Mouse (Mus musculus): ENCODE data around the gene Hmmr. TPM values are rescaled to one million over a fixed set of nuclear protein-coding genes. Genes with fewer than 3 reads are reported as not detected.

Hmmr gene
- 60.1 and 63.6 TPM in 2 replicates for polyA plus RNA-seq (2014; fragmentation: Nextera tagmentation; extraction: Ambion mirVana)

- no peaks in the 10 kb centered on the region for H3K27me3 ChIP-seq (ENCODE audit: control insufficient read depth, insufficient read depth, low read length)
- peak; percentile 99 for ATAC-seq (replicated peaks; ENCODE audit: insufficient number of reproducible peaks, low FRiP score, low TSS enrichment)
- H3K36me3 ChIP-seq (ENCODE audit: control insufficient read depth, insufficient read depth, low read length): peaks cover 12% of the 10 kb centered on the region
- no peaks in the 10 kb centered on the region for H3K9me3 ChIP-seq (replicated peaks; ENCODE audit: control insufficient read depth, low read length)
- peak within 1 kb of the TSS; percentile 91 for H3K4me3 ChIP-seq (ENCODE audit: low read depth, low read length)
- WGBS (ENCODE audit: insufficient replicate concordance): under 1% methylated on average over 52 of the region's 52 CpGs
- H3K27ac ChIP-seq (ENCODE audit: low read depth, low read length): peak within 1 kb of the TSS; percentile 80
- peak within 1 kb of the TSS; percentile 85 for H3K4me2 ChIP-seq
- peaks cover 11% of the 10 kb centered on the region for H3K4me1 ChIP-seq (ENCODE audit: control insufficient read depth, insufficient read depth, low read length)
- H3K9ac ChIP-seq (ENCODE audit: low read depth, low read length): peak within 1 kb of the TSS; percentile 97
Measured at GRCm38 (mm10) chr11:40733339-40734174, at the start of gene Hmmr, which contains the start of gene Nudcd2. TSS of gene Hmmr (minus strand) at chr11:40733422. TSS of gene Nudcd2 (plus strand) at chr11:40733667.

GRCm38 (mm10) chr11:40781857-40782256, 48.6 kb upstream of the Hmmr start:
- H3K27ac ChIP-seq (ENCODE audit: low read depth, low read length): no peak overlapping the region
- H3K9me3 ChIP-seq (replicated peaks; ENCODE audit: control insufficient read depth, low read length): no peaks in the 10 kb centered on the region
- no peak overlapping the region for H3K9ac ChIP-seq (ENCODE audit: low read depth, low read length)
- no peak overlapping the region for H3K4me3 ChIP-seq (ENCODE audit: low read depth, low read length)
- no peaks in the 10 kb centered on the region for H3K36me3 ChIP-seq (ENCODE audit: control insufficient read depth, insufficient read depth, low read length)
- no peak overlapping the region for H3K4me2 ChIP-seq
- H3K4me1 ChIP-seq (ENCODE audit: control insufficient read depth, insufficient read depth, low read length): no peaks in the 10 kb centered on the region
- H3K27me3 ChIP-seq (ENCODE audit: control insufficient read depth, insufficient read depth, low read length): no peaks in the 10 kb centered on the region
- 63% methylated on average over 2 of the region's 2 CpGs for WGBS (ENCODE audit: insufficient replicate concordance)
- no peak for ATAC-seq (replicated peaks; ENCODE audit: insufficient number of reproducible peaks, low FRiP score, low TSS enrichment)

- Histone ChIP-seq H3K9ac (ENCODE audit: low read depth, low read length) (no peak overlapping the region), H3K4me3 (ENCODE audit: low read depth, low read length) (no peak overlapping the region), H3K9me3 (replicated peaks; ENCODE audit: control insufficient read depth, low read length) (no peaks in the 10 kb centered on the region), H3K36me3 (ENCODE audit: control insufficient read depth, insufficient read depth, low read length) (no peaks in the 10 kb centered on the region), H3K27ac (ENCODE audit: low read depth, low read length) (no peak overlapping the region), H3K4me2 (0 out of 2 replicates have a peak overlapping the region, but pooled peaks have one; percentile 4), H3K27me3 (ENCODE audit: control insufficient read depth, insufficient read depth, low read length) (no peaks in the 10 kb centered on the region), H3K4me1 (ENCODE audit: control insufficient read depth, insufficient read depth, low read length) (no peaks in the 10 kb centered on the region)
- ATAC-seq (replicated peaks; ENCODE audit: insufficient number of reproducible peaks, low FRiP score, low TSS enrichment): no peak
- WGBS (ENCODE audit: insufficient replicate concordance): 46% methylated on average over 12 of the region's 12 CpGs
Measured at GRCm38 (mm10) chr11:40775315-40776269, 42.4 kb upstream of the Hmmr start.

- H3K36me3 ChIP-seq (ENCODE audit: control insufficient read depth, insufficient read depth, low read length): no peaks in the 10 kb centered on the region
- H3K4me3 ChIP-seq (ENCODE audit: low read depth, low read length): no peak overlapping the region
- H3K9me3 ChIP-seq (replicated peaks; ENCODE audit: control insufficient read depth, low read length): no peaks in the 10 kb centered on the region
- WGBS (ENCODE audit: insufficient replicate concordance): 75% methylated on average over 4 of the region's 4 CpGs
- no peaks in the 10 kb centered on the region for H3K4me1 ChIP-seq (ENCODE audit: control insufficient read depth, insufficient read depth, low read length)
- no peak for ATAC-seq (replicated peaks; ENCODE audit: insufficient number of reproducible peaks, low FRiP score, low TSS enrichment)
- no peak overlapping the region for H3K9ac ChIP-seq (ENCODE audit: low read depth, low read length)
- H3K27ac ChIP-seq (ENCODE audit: low read depth, low read length): no peak overlapping the region
- no peak overlapping the region for H3K4me2 ChIP-seq
- H3K27me3 ChIP-seq (ENCODE audit: control insufficient read depth, insufficient read depth, low read length): no peaks in the 10 kb centered on the region
Measured at GRCm38 (mm10) chr11:40764690-40765089, 31.5 kb upstream of the Hmmr start.

GRCm38 (mm10) chr11:40763395-40763794, 30.2 kb upstream of the Hmmr start:
- Histone ChIP-seq H3K4me1 (ENCODE audit: control insufficient read depth, insufficient read depth, low read length) (no peaks in the 10 kb centered on the region), H3K4me2 (no peak overlapping the region), H3K36me3 (ENCODE audit: control insufficient read depth, insufficient read depth, low read length) (no peaks in the 10 kb centered on the region), H3K4me3 (ENCODE audit: low read depth, low read length) (no peak overlapping the region), H3K27me3 (ENCODE audit: control insufficient read depth, insufficient read depth, low read length) (no peaks in the 10 kb centered on the region), H3K9ac (ENCODE audit: low read depth, low read length) (no peak overlapping the region), H3K27ac (ENCODE audit: low read depth, low read length) (no peak overlapping the region), H3K9me3 (replicated peaks; ENCODE audit: control insufficient read depth, low read length) (no peaks in the 10 kb centered on the region)
- no peak for ATAC-seq (replicated peaks; ENCODE audit: insufficient number of reproducible peaks, low FRiP score, low TSS enrichment)
- 37% methylated on average over 2 of the region's 2 CpGs for WGBS (ENCODE audit: insufficient replicate concordance)

GRCm38 (mm10) chr11:40759896-40760295, 26.7 kb upstream of the Hmmr start:
- H3K9me3 ChIP-seq (replicated peaks; ENCODE audit: control insufficient read depth, low read length): no peaks in the 10 kb centered on the region
- no peaks in the 10 kb centered on the region for H3K27me3 ChIP-seq (ENCODE audit: control insufficient read depth, insufficient read depth, low read length)
- no peaks in the 10 kb centered on the region for H3K4me1 ChIP-seq (ENCODE audit: control insufficient read depth, insufficient read depth, low read length)
- no peaks in the 10 kb centered on the region for H3K36me3 ChIP-seq (ENCODE audit: control insufficient read depth, insufficient read depth, low read length)
- H3K4me2 ChIP-seq: no peak overlapping the region
- WGBS (ENCODE audit: insufficient replicate concordance): 83% methylated on average over 8 of the region's 8 CpGs
- no peak overlapping the region for H3K4me3 ChIP-seq (ENCODE audit: low read depth, low read length)
- H3K27ac ChIP-seq (ENCODE audit: low read depth, low read length): no peak overlapping the region
- ATAC-seq (replicated peaks; ENCODE audit: insufficient number of reproducible peaks, low FRiP score, low TSS enrichment): no peak
- H3K9ac ChIP-seq (ENCODE audit: low read depth, low read length): no peak overlapping the region

GRCm38 (mm10) chr11:40755968-40756367, 22.7 kb upstream of the Hmmr start:
- Histone ChIP-seq H3K9ac (ENCODE audit: low read depth, low read length) (0 out of 2 replicates have a peak overlapping the region, but pooled peaks have one; percentile 34), H3K4me2 (peak overlapping the region; percentile 80), H3K9me3 (replicated peaks; ENCODE audit: control insufficient read depth, low read length) (no peaks in the 10 kb centered on the region), H3K4me1 (ENCODE audit: control insufficient read depth, insufficient read depth, low read length) (0 out of 2 replicates have a peak, but pooled peaks cover 3% of the 10 kb centered on the region), H3K27ac (ENCODE audit: low read depth, low read length) (no peak overlapping the region), H3K36me3 (ENCODE audit: control insufficient read depth, insufficient read depth, low read length) (no peaks in the 10 kb centered on the region), H3K4me3 (ENCODE audit: low read depth, low read length) (no peak overlapping the region; the same call in 1 of the 2 replicates), H3K27me3 (ENCODE audit: control insufficient read depth, insufficient read depth, low read length) (no peaks in the 10 kb centered on the region)
- WGBS (ENCODE audit: insufficient replicate concordance): 89% methylated on average over 8 of the region's 8 CpGs
- no peak for ATAC-seq (replicated peaks; ENCODE audit: insufficient number of reproducible peaks, low FRiP score, low TSS enrichment)

- peak within 1 kb of the TSS; percentile 90 for H3K4me3 ChIP-seq (ENCODE audit: low read depth, low read length)
- under 1% methylated on average over 25 of the region's 25 CpGs for WGBS (ENCODE audit: insufficient replicate concordance)
- peak within 1 kb of the TSS; percentile 80 for H3K4me2 ChIP-seq
- no peaks in the 10 kb centered on the region for H3K9me3 ChIP-seq (replicated peaks; ENCODE audit: control insufficient read depth, low read length)
- no peaks in the 10 kb centered on the region for H3K36me3 ChIP-seq (ENCODE audit: control insufficient read depth, insufficient read depth, low read length)
- ATAC-seq (replicated peaks; ENCODE audit: insufficient number of reproducible peaks, low FRiP score, low TSS enrichment): peak; percentile 98
- H3K27ac ChIP-seq (ENCODE audit: low read depth, low read length): peak within 1 kb of the TSS; percentile 94
- H3K27me3 ChIP-seq (ENCODE audit: control insufficient read depth, insufficient read depth, low read length): no peaks in the 10 kb centered on the region
- H3K9ac ChIP-seq (ENCODE audit: low read depth, low read length): peak within 1 kb of the TSS; percentile 89
- H3K4me1 ChIP-seq (ENCODE audit: control insufficient read depth, insufficient read depth, low read length): 0 out of 2 replicates have a peak, but pooled peaks cover 3% of the 10 kb centered on the region
Measured at GRCm38 (mm10) chr11:40755109-40755627, 21.9 kb upstream of the Hmmr start, which contains the start of gene Ccng1. TSS of gene Ccng1 (minus strand) at chr11:40755311.

Data from heart, embryonic 11.5 days (tissue).